Mouse (Mus musculus) heart, postnatal 10 days (tissue): ENCODE measurements at regions not wholly inside any gene's neighbourhood (a gene's known extent, or its start where the extent isn't known, plus 50 kb on each side); places are given as distances from the start of the nearest gene placed in this dataset.

ENCODE experiments used
- DNase-seq, 2 experiments: peaks; one replicate each; pipeline ENCODE4 v3.0.0; 2021
- intact Hi-C: fragments of 180-260 bp; cut with DNase I; formaldehyde crosslinking; loops from one replicate; pipeline ENCODE4 v1.15.1; 2025

- no peak for DNase-seq
- intact Hi-C loops = no loop called here
Observed at GRCm38 (mm10) chr2:8115891-8116290, 606.5 kb upstream of the Celf2 start.

- peak; percentile 4 to 8 for DNase-seq
- intact Hi-C loops = no loop called here
Observed at GRCm38 (mm10) chr2:8112361-8113073, 603.2 kb upstream of the Celf2 start.

GRCm38 (mm10) chr2:8094157-8094556 is 584.8 kb upstream of the Celf2 start:
- no peak for DNase-seq
- intact Hi-C loops = no loop called here

- intact Hi-C loops = no loop called here
- DNase-seq = no peak
Observed at GRCm38 (mm10) chr2:8067901-8068300, 558.5 kb upstream of the Celf2 start.

- intact Hi-C loops = no loop called here
- DNase-seq = no peak
Observed at GRCm38 (mm10) chr2:8061687-8062086, 552.3 kb upstream of the Celf2 start.

- DNase-seq = no peak
- intact Hi-C loops = no loop called here
Observed at GRCm38 (mm10) chr2:8029212-8029611, 519.8 kb upstream of the Celf2 start.

GRCm38 (mm10) chr2:8027571-8027970 is 518.2 kb upstream of the Celf2 start:
- DNase-seq = no peak
- intact Hi-C loops = no loop called here

- intact Hi-C loops = no loop called here
- DNase-seq = no peak
Observed at GRCm38 (mm10) chr2:8026648-8027047, 517.3 kb upstream of the Celf2 start.

- intact Hi-C loops = no loop called here
- DNase-seq = no peak
Observed at GRCm38 (mm10) chr2:8022651-8023050, 513.3 kb upstream of the Celf2 start.

- DNase-seq = no peak
- intact Hi-C loops = no loop called here
Observed at GRCm38 (mm10) chr2:8022043-8022442, 512.7 kb upstream of the Celf2 start.

- intact Hi-C loops = no loop called here
- DNase-seq = peak in 1 of 2 experiments; percentile 3
Observed at GRCm38 (mm10) chr2:8012826-8013225, 503.5 kb upstream of the Celf2 start.

GRCm38 (mm10) chr2:7999444-7999843 is 490.1 kb upstream of the Celf2 start:
- intact Hi-C loops = no loop called here
- no peak for DNase-seq

GRCm38 (mm10) chr2:7974471-7974870 is 465.1 kb upstream of the Celf2 start:
- intact Hi-C loops = no loop called here
- no peak for DNase-seq

GRCm38 (mm10) chr2:7963456-7963855 is 454.1 kb upstream of the Celf2 start:
- no peak for DNase-seq
- intact Hi-C loops = no loop called here

GRCm38 (mm10) chr2:7954210-7954609 is 444.8 kb upstream of the Celf2 start:
- no peak for DNase-seq
- intact Hi-C loops = no loop called here

- intact Hi-C loops = no loop called here
- no peak for DNase-seq
Observed at GRCm38 (mm10) chr2:7952846-7953245, 443.5 kb upstream of the Celf2 start.

GRCm38 (mm10) chr2:7944946-7945345 is 435.6 kb upstream of the Celf2 start:
- peak; percentile 10 to 26 for DNase-seq

GRCm38 (mm10) chr2:7933617-7934016 is 424.3 kb upstream of the Celf2 start:
- no peak for DNase-seq
- intact Hi-C loops = no loop called here

More at GRCm38 (mm10) chr2:7944946-7945345, 435.6 kb upstream of the Celf2 start:
- intact Hi-C loops = no loop called here

- intact Hi-C loops = no loop called here
- DNase-seq = no peak
Observed at GRCm38 (mm10) chr2:7906271-7906670, 396.9 kb upstream of the Celf2 start.

- intact Hi-C loops = no loop called here
- no peak for DNase-seq
Observed at GRCm38 (mm10) chr2:7893787-7894186, 384.4 kb upstream of the Celf2 start.
